Mouse (Mus musculus) small intestine, adult 2 months (tissue): ENCODE results near the gene Dennd1b.

Experiments
- CTCF ChIP-seq: fragments of 200-500 bp; IDR thresholded peaks from 2 replicates; pipeline ENCODE4 v1.5.1; 2012; ENCODE audit warnings: low read depth, mild to moderate bottlenecking, control low read depth, inconsistent platforms, low read length, moderate library complexity, mixed read lengths; ENCODE audit not compliant: insufficient replicate concordance, insufficient read length; ENCODE audit errors: extremely low read depth
- POLR2A ChIP-seq: fragments of 200-500 bp; IDR thresholded peaks from 2 replicates; pipeline ENCODE4 v1.6.1; 2012; ENCODE audit warnings: low read depth, mild to moderate bottlenecking, control low read depth, inconsistent platforms, low read length, moderate library complexity

GRCm38 (mm10) chr1:139162814-139163213, 199.6 kb downstream of the Dennd1b start:
- TF ChIP-seq CTCF (peak; percentile 13; the same call in 1 of the 2 replicates), POLR2A (no peak)
